Mouse (Mus musculus): ENCODE results near the gene Klf11.
"Not testable (repeated sequence)": the region's sequence is repeated elsewhere in the genome, so short reads cannot be mapped to it uniquely, and the experiment has no call there.

Gene Klf11

GRCm38 (mm10) chr12:24651063-24651557 is at the start of gene Klf11:
TSS of gene Klf11 (plus strand) at chr12:24651274.
- peak; percentile 98 for DNase-seq (ENCODE audit: low read depth, low spot score)

GRCm38 (mm10) chr12:24603266-24603665 is 47.8 kb upstream of the Klf11 start:
- peak; percentile 76 for DNase-seq (ENCODE audit: low read depth, low spot score)

DNA sequence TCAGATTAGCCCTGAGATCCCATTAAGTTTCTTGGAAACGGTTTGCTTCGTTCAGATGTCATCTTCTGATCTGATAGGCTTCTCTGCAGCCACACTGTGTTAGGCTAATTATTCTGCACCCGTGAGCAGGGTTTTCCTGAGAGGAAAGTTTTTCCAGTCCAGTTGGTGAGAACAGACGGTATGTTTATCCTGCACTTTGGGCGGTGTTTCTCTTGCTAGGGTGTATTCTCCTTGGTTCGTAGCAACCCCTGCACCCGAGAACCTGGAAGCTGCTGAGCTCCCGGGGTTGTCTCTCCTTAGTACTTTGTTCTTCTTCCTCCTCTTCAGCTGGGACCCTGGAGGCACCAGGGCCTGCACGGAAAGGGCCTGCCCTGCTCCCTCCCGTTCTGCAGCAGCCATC is 44.9 kb upstream of the Klf11 start:
- DNase-seq (ENCODE audit: low read depth, low spot score) = no peak

- DNase-seq (ENCODE audit: low read depth, low spot score) = no peak
These were observed 38.5 kb upstream of the Klf11 start for GRCm38 (mm10) chr12:24612591-24612990.

GRCm38 (mm10) chr12:24614452-24615075 is 36.5 kb upstream of the Klf11 start:
- no peak for DNase-seq (ENCODE audit: low read depth, low spot score)

DNA sequence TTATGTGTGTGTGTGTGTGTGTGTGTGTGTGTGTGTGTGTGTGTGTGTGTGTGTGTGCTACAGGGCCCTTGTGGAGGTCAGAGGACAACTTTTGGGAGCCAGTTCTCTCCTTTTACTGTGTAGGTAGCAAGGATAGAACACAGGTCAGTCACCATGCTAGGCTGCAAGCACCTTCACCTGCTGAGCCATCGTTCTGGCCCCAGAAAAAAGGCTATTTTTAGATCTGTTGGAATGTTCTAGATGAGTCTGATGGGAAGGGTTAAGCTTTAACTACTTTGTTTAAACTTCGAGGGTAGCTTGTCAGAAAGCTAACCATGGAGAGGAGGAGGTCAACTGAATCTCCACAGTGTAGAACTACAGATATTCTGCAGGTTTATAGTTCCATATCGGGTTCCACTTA is 35.9 kb upstream of the Klf11 start:
- DNase-seq (ENCODE audit: low read depth, low spot score) = no peak

DNA sequence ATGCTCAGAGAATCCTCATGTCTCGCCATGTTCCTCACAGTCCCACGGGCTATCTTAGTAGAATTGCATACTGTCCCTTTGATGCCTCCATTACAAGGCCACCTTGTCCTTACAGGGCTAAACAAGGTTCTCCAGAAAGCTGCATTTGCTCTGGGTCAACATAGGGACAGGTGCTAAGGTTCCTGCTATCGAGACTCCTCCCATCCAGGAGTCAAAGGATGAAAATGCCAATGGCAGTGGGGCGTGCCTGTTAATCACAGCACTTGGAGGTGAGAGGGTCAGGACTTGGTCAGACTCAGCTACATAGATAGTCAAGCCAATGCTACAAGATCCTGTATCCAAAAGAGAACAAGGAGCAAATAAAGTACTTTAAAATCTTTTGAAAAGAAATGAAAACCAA is 31.6 kb upstream of the Klf11 start:
- DNase-seq (ENCODE audit: low read depth, low spot score) = no peak

- DNase-seq (ENCODE audit: low read depth, low spot score) = no peak
These were observed 27.4 kb upstream of the Klf11 start for GRCm38 (mm10) chr12:24623486-24624251.

DNA sequence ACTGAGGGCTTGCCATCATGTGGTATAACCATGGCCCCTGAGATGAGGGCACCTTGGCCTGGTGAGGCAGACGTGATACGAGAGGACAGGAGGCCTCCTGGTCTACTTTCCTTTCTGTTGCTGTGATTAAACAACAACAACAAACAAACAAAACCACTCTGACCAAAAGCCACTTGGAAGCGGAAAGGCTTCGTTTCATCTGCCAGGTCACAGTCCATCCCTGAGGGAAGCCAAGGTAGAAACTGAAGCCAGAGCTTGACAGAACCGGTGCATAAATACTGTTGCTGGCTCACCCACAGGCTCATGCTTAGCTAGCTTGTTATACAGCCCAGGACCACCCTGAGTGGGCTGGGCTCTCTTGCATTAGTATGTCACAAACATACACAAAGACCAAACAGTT is 24.7 kb upstream of the Klf11 start:
- no peak for DNase-seq (ENCODE audit: low read depth, low spot score)

DNA sequence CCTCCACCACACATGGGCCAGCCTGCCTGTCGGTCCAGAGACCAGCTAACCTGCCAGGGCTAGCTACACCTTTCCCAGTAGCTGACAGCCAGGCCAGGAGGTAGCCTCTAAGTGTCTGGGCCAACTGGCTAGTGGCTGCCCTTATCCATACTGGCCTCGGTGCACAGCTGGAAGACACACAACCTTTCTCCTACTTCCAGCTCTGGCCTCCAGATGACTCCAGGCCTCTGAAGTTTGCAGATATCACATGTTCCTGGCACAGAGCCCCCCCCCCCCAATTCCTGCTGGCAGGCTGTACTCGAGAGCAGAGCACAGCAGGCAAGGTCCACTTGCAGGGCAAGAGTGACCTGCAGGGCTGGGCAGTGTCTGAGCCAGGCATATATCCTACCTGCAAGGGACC is 23.9 kb upstream of the Klf11 start:
- DNase-seq (ENCODE audit: low read depth, low spot score) = no peak

GRCm38 (mm10) chr12:24630220-24630619 is 20.9 kb upstream of the Klf11 start:
- DNase-seq (ENCODE audit: low read depth, low spot score) = peak; percentile 57

DNA sequence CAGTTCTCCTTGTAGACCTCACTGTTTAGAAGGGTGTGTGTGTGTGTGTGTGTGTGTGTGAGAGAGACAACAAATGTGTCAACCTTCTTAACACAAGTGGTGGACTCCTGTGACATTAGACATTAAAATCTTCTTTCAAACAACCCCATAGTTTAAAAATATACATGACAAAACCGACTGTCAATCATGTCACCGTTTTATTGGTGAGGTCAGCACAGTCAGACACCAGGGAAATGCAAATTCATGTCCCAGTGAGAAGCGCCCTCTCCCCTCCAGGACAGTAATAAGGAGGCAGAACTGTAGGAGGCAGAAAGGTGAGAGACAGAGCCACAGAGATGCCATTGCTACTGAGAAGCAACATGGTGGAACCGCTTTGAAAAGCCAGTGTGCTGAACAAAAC is 18.7 kb upstream of the Klf11 start:
- DNase-seq (ENCODE audit: low read depth, low spot score) = no peak

GRCm38 (mm10) chr12:24633753-24634191 is 17.3 kb upstream of the Klf11 start:
- peak; percentile 43 for DNase-seq (ENCODE audit: low read depth, low spot score)

DNA sequence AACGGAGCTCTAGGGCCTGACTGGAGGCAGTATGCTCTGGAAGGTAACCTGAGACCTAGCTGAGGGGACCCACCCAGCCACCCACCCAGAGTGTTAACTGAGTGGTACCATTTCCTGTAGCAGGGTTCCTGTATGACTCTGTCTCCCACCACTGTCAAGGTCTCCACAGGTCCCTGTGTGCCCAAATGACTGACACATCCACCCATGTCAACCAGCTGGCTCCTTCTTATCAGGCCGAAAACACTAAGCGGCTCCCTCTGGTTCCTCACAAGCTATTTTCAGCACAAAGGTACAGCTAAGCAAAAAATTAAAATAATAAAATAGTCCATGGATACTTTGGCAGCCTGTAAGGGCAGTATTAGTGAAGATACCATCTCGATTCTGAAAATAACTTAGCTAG is 16.9 kb upstream of the Klf11 start:
- DNase-seq (ENCODE audit: low read depth, low spot score) = no peak

DNA sequence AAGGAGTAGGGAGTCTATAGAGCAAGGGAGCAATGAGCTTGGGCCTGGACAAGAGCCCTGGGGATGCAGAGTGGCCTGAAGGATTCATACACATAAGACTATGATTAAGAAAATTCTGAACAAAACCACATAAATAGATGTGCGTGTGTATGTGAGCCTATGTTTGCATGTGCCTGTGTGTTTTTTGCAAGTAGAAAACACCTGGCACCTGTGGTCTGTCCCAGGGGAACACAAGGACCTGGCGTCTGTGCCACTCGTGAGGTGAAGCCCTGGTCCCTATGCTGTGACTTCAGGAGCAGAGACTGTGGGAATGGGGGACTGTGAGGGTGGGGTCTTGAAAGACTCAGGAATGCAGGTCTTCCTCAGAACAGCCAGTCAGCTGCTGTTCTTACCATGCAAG is 16.4 kb upstream of the Klf11 start:
- DNase-seq (ENCODE audit: low read depth, low spot score) = no peak

GRCm38 (mm10) chr12:24638787-24639186 is 12.3 kb upstream of the Klf11 start:
- DNase-seq (ENCODE audit: low read depth, low spot score) = not testable (repeated sequence)

DNA sequence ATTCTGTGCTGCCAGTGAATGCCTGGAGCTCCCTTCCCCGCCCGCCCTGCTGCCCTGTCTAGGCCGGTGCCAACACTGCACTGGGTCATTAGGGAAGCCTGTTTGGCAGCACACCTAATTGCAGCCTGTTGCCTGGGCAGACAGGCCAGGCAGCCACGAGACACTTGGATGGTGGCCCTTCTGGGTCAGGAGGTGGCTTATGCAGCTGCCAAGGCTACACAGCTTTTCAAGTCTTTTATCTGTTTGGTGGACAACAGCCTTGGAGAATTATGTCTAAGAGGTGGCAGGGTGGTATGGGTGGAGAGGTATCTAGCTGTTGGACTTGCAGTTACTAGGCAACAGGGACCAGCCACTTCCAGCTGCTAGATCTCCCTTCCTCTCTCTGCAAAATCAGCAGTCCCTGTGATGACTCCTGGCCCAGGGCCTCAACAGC is 8.7 kb upstream of the Klf11 start:
- no peak for DNase-seq (ENCODE audit: low read depth, low spot score)

- no peak for DNase-seq (ENCODE audit: low read depth, low spot score)
These were observed 6.9 kb upstream of the Klf11 start for GRCm38 (mm10) chr12:24644125-24644571.

DNA sequence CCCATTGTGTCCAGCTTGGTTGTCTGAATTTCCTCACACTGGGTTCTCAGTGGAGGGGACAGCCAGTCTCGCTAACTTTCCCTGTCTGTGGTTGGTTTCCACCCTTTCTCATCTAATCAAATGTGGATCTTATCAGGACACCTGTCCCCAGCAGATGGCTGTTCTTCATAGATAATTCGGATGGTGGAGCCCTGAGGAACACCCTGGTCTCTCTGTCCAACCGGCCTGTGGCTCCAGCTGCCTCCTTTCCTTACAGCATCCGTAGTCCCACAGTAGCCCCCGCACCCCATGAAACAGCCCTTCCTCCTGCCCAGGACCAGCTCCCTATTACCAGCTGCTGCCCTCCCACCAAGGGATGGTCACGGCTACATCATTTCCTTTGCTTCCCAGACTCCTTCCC is 5.2 kb upstream of the Klf11 start:
- no peak for DNase-seq (ENCODE audit: low read depth, low spot score)

- DNase-seq (ENCODE audit: low read depth, low spot score) = no peak
These were observed 3.0 kb upstream of the Klf11 start for GRCm38 (mm10) chr12:24648094-24648493.

- no peak for DNase-seq (ENCODE audit: low read depth, low spot score)
These were observed 535 bp upstream of the Klf11 start for GRCm38 (mm10) chr12:24650415-24651062.

- peak; percentile 95 for DNase-seq (ENCODE audit: low read depth, low spot score)
These were observed 718 bp downstream of the Klf11 start for GRCm38 (mm10) chr12:24651642-24652342.
